ENCODE assay signal across 9 mouse cellular contexts in the genomic region with DNA sequence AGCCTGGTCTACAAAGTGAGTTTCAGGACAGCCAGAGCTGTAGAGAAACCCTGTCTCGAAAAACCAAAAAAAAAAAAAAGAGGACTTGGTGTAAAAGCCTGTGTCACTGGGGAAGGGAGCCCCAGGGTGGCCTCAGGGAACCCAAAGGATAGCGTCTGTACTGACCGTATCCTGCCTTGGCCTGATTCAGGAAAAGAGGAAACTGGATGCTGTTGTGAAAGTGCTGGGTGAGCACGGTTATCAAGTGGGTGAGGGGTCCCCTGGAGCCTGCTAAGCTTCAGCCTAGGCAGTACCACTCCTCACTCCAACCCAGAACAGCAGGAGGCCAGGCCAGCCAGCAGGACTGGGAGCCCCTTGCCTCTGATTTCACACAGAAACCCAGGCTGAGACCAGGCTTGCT. TPM values are rescaled to one million over a fixed set of nuclear protein-coding genes. Genes with fewer than 3 reads are reported as not detected.
A peak's percentile ranks its signal among the peaks of the same experiment; 100 is the strongest.
DNase-seq lines count a peak whose midpoint lies in the region; ATAC-seq and TF ChIP-seq lines count a peak whose summit lies in the region.
"Had no signal": no experiment of that assay in that cellular context is flagged by ENCODE, and none has a peak within 500 bp of the region (broad histone marks: within the 10 kb centered on the region; RNA-seq: fewer than 3 reads in every experiment).

No protein-coding gene starts in this region.

- DNase-seq in heart, postnatal 36 days = no peak
- DNase-seq in frontal cortex, postnatal 25 days (ENCODE audit: low spot score in 2 of 2) = no peak
- no peak for DNase-seq in gastrocnemius, postnatal 14 days
- DNase-seq in frontal cortex, postnatal 36 days (ENCODE audit: low spot score in 2 of 2) = no peak

- H3K4me1 ChIP-seq in heart, embryonic 13.5 days = peaks cover 66% of the 10 kb centered on the region
- peaks cover 66% of the 10 kb centered on the region for H3K4me1 ChIP-seq in E14TG2a.4 (replicated peaks; ENCODE audit: low read depth, low read length)
- peaks cover 48% of the 10 kb centered on the region for H3K4me1 ChIP-seq in embryonic facial prominence, embryonic 15.5 days
- H3K4me1 ChIP-seq in liver, embryonic 12.5 days = peaks cover 79% of the 10 kb centered on the region

- H3K4me3 ChIP-seq in heart, embryonic 13.5 days = peak overlapping the region; percentile 93; the same call in 1 of the 2 replicates
- H3K4me3 ChIP-seq in E14TG2a.4 (replicated peaks; ENCODE audit: low read length) = peak overlapping the region; percentile 94
- peak overlapping the region; percentile 87; the same call in 1 of the 2 replicates for H3K4me3 ChIP-seq in embryonic facial prominence, embryonic 15.5 days (replicated peaks)
- H3K4me3 ChIP-seq in liver, embryonic 12.5 days = no peak overlapping the region

- peak overlapping the region; percentile 90 for H3K4me2 ChIP-seq in heart, embryonic 13.5 days
- H3K4me2 ChIP-seq in embryonic facial prominence, embryonic 15.5 days (replicated peaks) = peak overlapping the region; percentile 71
- peak overlapping the region; percentile 96 for H3K4me2 ChIP-seq in liver, embryonic 12.5 days

- WGBS in heart, embryonic 13.5 days = 64% methylated on average over 4 of the region's 4 CpGs
- WGBS in embryonic facial prominence, embryonic 15.5 days = 81% methylated on average over 4 of the region's 4 CpGs
- WGBS in liver, embryonic 12.5 days (ENCODE audit: insufficient replicate concordance) = 59% methylated on average over 4 of the region's 4 CpGs

- TF ChIP-seq CTCF in E14TG2a.4 (conservative IDR thresholded peaks at IDR 0.05; ENCODE audit: low read length) = no peak

- H3K36me3 ChIP-seq in heart, embryonic 13.5 days = peaks cover 42% of the 10 kb centered on the region
- H3K36me3 ChIP-seq in E14TG2a.4 (ENCODE audit: insufficient read depth, low read length) = peaks cover 65% of the 10 kb centered on the region
- H3K36me3 ChIP-seq in embryonic facial prominence, embryonic 15.5 days = peaks cover 36% of the 10 kb centered on the region
- peaks cover 34% of the 10 kb centered on the region for H3K36me3 ChIP-seq in liver, embryonic 12.5 days

- H3K27me3 ChIP-seq in heart, embryonic 13.5 days (replicated peaks) = no peaks in the 10 kb centered on the region
- H3K27me3 ChIP-seq in E14TG2a.4 (ENCODE audit: insufficient read depth, low read length) = no peaks in the 10 kb centered on the region
- no peaks in the 10 kb centered on the region for H3K27me3 ChIP-seq in embryonic facial prominence, embryonic 15.5 days
- no peaks in the 10 kb centered on the region for H3K27me3 ChIP-seq in liver, embryonic 12.5 days (replicated peaks)

- intact Hi-C loops in heart, postnatal 36 days (cut with DNase I) = no loop called here
- intact Hi-C loops in gastrocnemius, postnatal 14 days (cut with DNase I; ENCODE audit: low total_unique reads) = loop anchor here (5.0 kb wide), 1 partner anchor 35 kb away; no protein-coding TSS in a partner anchor

- H3K9me3 ChIP-seq in heart, embryonic 13.5 days = no peaks in the 10 kb centered on the region
- no peaks in the 10 kb centered on the region for H3K9me3 ChIP-seq in E14TG2a.4 (ENCODE audit: low read length)
- H3K9me3 ChIP-seq in embryonic facial prominence, embryonic 15.5 days (replicated peaks) = no peaks in the 10 kb centered on the region
- H3K9me3 ChIP-seq in liver, embryonic 12.5 days (replicated peaks) = no peaks in the 10 kb centered on the region

- H3K27ac ChIP-seq in heart, embryonic 13.5 days (replicated peaks) = peak overlapping the region; percentile 12; the same call in 1 of the 2 replicates
- peak overlapping the region; percentile 100 for H3K27ac ChIP-seq in embryonic facial prominence, embryonic 15.5 days (replicated peaks)
- H3K27ac ChIP-seq in liver, embryonic 12.5 days = peak overlapping the region; percentile 99; the same call in 1 of the 2 replicates

- H3K9ac ChIP-seq in heart, embryonic 13.5 days = peak overlapping the region; percentile 96
- no peak overlapping the region for H3K9ac ChIP-seq in embryonic facial prominence, embryonic 15.5 days
- H3K9ac ChIP-seq in liver, embryonic 12.5 days = 0 out of 2 replicates have a peak overlapping the region, but pooled peaks have one; percentile 93

- ATAC-seq in heart, embryonic 13.5 days (ENCODE audit: extremely low read depth, insufficient number of reproducible peaks, low FRiP score, low TSS enrichment) = no peak
- ATAC-seq in embryonic facial prominence, embryonic 15.5 days (ENCODE audit: insufficient number of reproducible peaks, low FRiP score, low TSS enrichment, low read depth) = no peak
- no peak for ATAC-seq in liver, embryonic 12.5 days

RNA-seq across cellular contexts. Expression of a gene that starts 2.9 kb away (rescaled TPM):
- 24.4 and 26.6 TPM in 2 replicates for polyA plus RNA-seq in heart, embryonic 13.5 days (2015; fragmentation: Nextera tagmentation; extraction: Ambion mirVana)
- total RNA-seq in heart, postnatal 36 days (2021) = 10 to 100 TPM; 20.0 to 21.6 TPM
- 43.8 and 51.3 TPM in 2 replicates for polyA plus RNA-seq in embryonic facial prominence, embryonic 15.5 days (2015; fragmentation: Nextera tagmentation; extraction: Ambion mirVana)
- polyA plus RNA-seq in liver, embryonic 12.5 days (2016; fragmentation: Nextera tagmentation; extraction: Ambion mirVana) = 14.7 and 16.8 TPM in 2 replicates
- 10 to 100 TPM; 25.2 to 26.1 TPM for total RNA-seq in gastrocnemius, postnatal 14 days (2021)

RNA-seq across cellular contexts. Expression of a gene that starts 8.9 kb away (rescaled TPM):
- polyA plus RNA-seq in heart, embryonic 13.5 days (2015; fragmentation: Nextera tagmentation; extraction: Ambion mirVana) = 107 TPM in 2 replicates
- 100 to 1,000 TPM; 154 to 155 TPM for total RNA-seq in heart, postnatal 36 days (2021)
- polyA plus RNA-seq in embryonic facial prominence, embryonic 15.5 days (2015; fragmentation: Nextera tagmentation; extraction: Ambion mirVana) = 84.1 and 87.0 TPM in 2 replicates
- polyA plus RNA-seq in liver, embryonic 12.5 days (2016; fragmentation: Nextera tagmentation; extraction: Ambion mirVana) = 29.8 and 31.1 TPM in 2 replicates
- total RNA-seq in gastrocnemius, postnatal 14 days (2021) = 10 to 100 TPM; 46.7 to 51.9 TPM

RNA-seq across cellular contexts. Expression of a gene that starts 42.0 kb away (rescaled TPM):
- 0.15 and 0.32 TPM in 2 replicates for polyA plus RNA-seq in heart, embryonic 13.5 days (2015; fragmentation: Nextera tagmentation; extraction: Ambion mirVana)
- total RNA-seq in heart, postnatal 36 days (2021) = not detected
- polyA plus RNA-seq in embryonic facial prominence, embryonic 15.5 days (2015; fragmentation: Nextera tagmentation; extraction: Ambion mirVana) = 0.32 and 0.63 TPM in 2 replicates
- 0.13 and 0.16 TPM in 2 replicates for polyA plus RNA-seq in liver, embryonic 12.5 days (2016; fragmentation: Nextera tagmentation; extraction: Ambion mirVana)
- total RNA-seq in gastrocnemius, postnatal 14 days (2021) = not detected
- polyA plus RNA-seq: spleen, adult 2 months had no signal

Comparison
In these comparisons a context has a peak if more than half of its experiments do, and no peak if none do; other contexts are left out.
1. H3K27ac ChIP-seq: peak in every context shown above with its lines; median percentile 100 in embryonic facial prominence, embryonic 15.5 days; 99 in liver, embryonic 12.5 days; 12 in heart, embryonic 13.5 days.